Mouse (Mus musculus) brain, embryonic 14.5 days (tissue): ENCODE results near the gene Rimkla. TPM values are rescaled to one million over a fixed set of nuclear protein-coding genes. Genes with fewer than 3 reads are reported as not detected.

Experiments used
- DNase-seq: peaks from one replicate; pipeline ENCODE4 v3.0.0-alpha.2; 2011; ENCODE audit warnings: low read depth
- CTCF ChIP-seq: fragments of 200-500 bp; IDR thresholded peaks from 2 replicates; pipeline ENCODE4 v1.5.1; 2012; ENCODE audit warnings: inconsistent platforms, mild to moderate bottlenecking, moderate library complexity, borderline replicate concordance; ENCODE audit not compliant: insufficient read depth, insufficient read length; ENCODE audit errors: extremely low read depth
- POLR2A ChIP-seq: fragments of 200-500 bp; IDR thresholded peaks from 2 replicates; pipeline ENCODE4 v1.6.1; 2012; ENCODE audit warnings: mild to moderate bottlenecking, inconsistent platforms, borderline replicate concordance; ENCODE audit not compliant: poor library complexity, insufficient read depth, insufficient read length, severe bottlenecking; ENCODE audit errors: extremely low read depth
- polyA plus RNA-seq: library from polyadenylated mRNA; depleted of rRNA; stranded (reverse); fragments of >200 nt; gene quantifications from 2 replicates; pipeline ENCODE4 v1.2.3, GENCODE M21; 2012; rRNA removed

The Rimkla gene
- polyA plus RNA-seq, 1 experiment, result 22.0 TPM

GRCm38 (mm10) chr4:119442539-119442938, 49.9 kb downstream of the Rimkla start:
- no peak for DNase-seq
- TF ChIP-seq POLR2A, result no peak

GRCm38 (mm10) chr4:119441836-119442235, 50.6 kb downstream of the Rimkla start:
- DNase-seq, result no peak
- TF ChIP-seq CTCF (no peak), POLR2A (no peak)

GRCm38 (mm10) chr4:119437936-119438335, 54.5 kb downstream of the Rimkla start:
- no peak for DNase-seq
- TF ChIP-seq CTCF, result no peak
- no peak for TF ChIP-seq POLR2A

- peak; percentile 42 for DNase-seq
- TF ChIP-seq CTCF (peak; percentile 63), POLR2A (no peak)
Measured at GRCm38 (mm10) chr4:119430678-119431077, 61.8 kb downstream of the Rimkla start.

GRCm38 (mm10) chr4:119427680-119428079, 64.7 kb downstream of the Rimkla start:
- no peak for DNase-seq
- TF ChIP-seq CTCF (no peak), POLR2A (no peak)

GRCm38 (mm10) chr4:119425601-119426000, 66.8 kb downstream of the Rimkla start:
- no peak for DNase-seq
- TF ChIP-seq CTCF, result no peak
- no peak for TF ChIP-seq POLR2A

- TF ChIP-seq CTCF (no peak), POLR2A (no peak)
- DNase-seq, result no peak
Measured at GRCm38 (mm10) chr4:119425077-119425476, 67.4 kb downstream of the Rimkla start.

- peak; percentile 96 for DNase-seq
- peak; percentile 11; the same call in 1 of the 2 replicates for TF ChIP-seq CTCF
- TF ChIP-seq POLR2A, result peak; percentile 67; the same call in 1 of the 2 replicates
Measured at GRCm38 (mm10) chr4:119422294-119422964, 70.0 kb downstream of the Rimkla start, which contains the start of the genes Ppcs and Zmynd12. TSS of gene Ppcs (minus strand) at chr4:119422420. TSS of gene Zmynd12 (plus strand) at chr4:119422814.

GRCm38 (mm10) chr4:119421921-119422293, 70.5 kb downstream of the Rimkla start:
- no peak for TF ChIP-seq CTCF

GRCm38 (mm10) chr4:119421191-119421590, 71.2 kb downstream of the Rimkla start:
- DNase-seq, result no peak
- TF ChIP-seq CTCF (no peak), POLR2A (no peak)

More at GRCm38 (mm10) chr4:119421921-119422293, 70.5 kb downstream of the Rimkla start:
- DNase-seq, result no peak

GRCm38 (mm10) chr4:119417894-119418293, 74.5 kb downstream of the Rimkla start:
- TF ChIP-seq CTCF (no peak), POLR2A (no peak)
- DNase-seq, result no peak

GRCm38 (mm10) chr4:119417270-119417669, 75.2 kb downstream of the Rimkla start:
- TF ChIP-seq POLR2A (no peak), CTCF (no peak)

More at GRCm38 (mm10) chr4:119417270-119417669, 75.2 kb downstream of the Rimkla start:
- no peak for DNase-seq

Other genes starting within 250 kb of the Rimkla start
- 0.87 and 2.2 TPM in 2 replicates for gene Cldn19, start 237.2 kb downstream of the Rimkla start, polyA plus RNA-seq
- gene Ybx1, start 198.0 kb downstream of the Rimkla start, polyA plus RNA-seq, result 613 and 886 TPM in 2 replicates
- 48.0 and 73.7 TPM in 2 replicates for gene Ppih, start 172.1 kb downstream of the Rimkla start, polyA plus RNA-seq
- 8.7 and 11.3 TPM in 2 replicates for gene Ccdc30, start 77.1 kb downstream of the Rimkla start, polyA plus RNA-seq
- gene Ppcs, start 70.2 kb downstream of the Rimkla start, polyA plus RNA-seq, result 10.4 and 12.1 TPM in 2 replicates
- 0.37 and 0.53 TPM in 2 replicates for gene Zmynd12, start 69.8 kb downstream of the Rimkla start, polyA plus RNA-seq
- gene Foxj3, start 44.4 kb upstream of the Rimkla start, polyA plus RNA-seq, result 36.5 and 43.3 TPM in 2 replicates
- 9.4 and 10.0 TPM in 2 replicates for gene Frg2f1, start 46.9 kb upstream of the Rimkla start, polyA plus RNA-seq
- 0.16 TPM in 1 of 2 replicates, not detected in the other for gene Guca2a, start 145.1 kb upstream of the Rimkla start, polyA plus RNA-seq
- gene Guca2b, start 166.3 kb upstream of the Rimkla start, polyA plus RNA-seq, result 2.5 TPM in 1 of 2 replicates, not detected in the other
- 14.1 and 14.8 TPM in 2 replicates for gene Hivep3, start 241.2 kb upstream of the Rimkla start, polyA plus RNA-seq